Mouse (Mus musculus) bone marrow macrophage, adult 2 months (primary cell): ENCODE results near the gene Cdk14. TPM values are rescaled to one million over a fixed set of nuclear protein-coding genes. Genes with fewer than 3 reads are reported as not detected.

Source experiments
- H3K27ac ChIP-seq: 2 replicates; pipeline ENCODE4 v1.5.1; 2012; ENCODE audit warnings: low read depth, low read length; ENCODE audit not compliant: insufficient read depth
- H3K4me1 ChIP-seq: 2 replicates; pipeline ENCODE4 v1.6.1; 2012; ENCODE audit warnings: low read length; ENCODE audit not compliant: control insufficient read depth, insufficient read depth
- H3K4me3 ChIP-seq: 2 replicates; pipeline ENCODE4 v1.5.1; 2012; ENCODE audit warnings: mild to moderate bottlenecking, low read length, moderate library complexity; ENCODE audit not compliant: insufficient read depth
- CTCF ChIP-seq: IDR thresholded peaks from 2 replicates; pipeline ENCODE4 v1.5.1; 2012; ENCODE audit warnings: low read depth, mild to moderate bottlenecking, low read length, moderate library complexity
- POLR2A ChIP-seq: IDR thresholded peaks from 2 replicates; pipeline ENCODE4 v1.6.1; 2012; ENCODE audit warnings: mild to moderate bottlenecking, low read depth, low read length, borderline replicate concordance
- polyA plus RNA-seq: library from polyadenylated mRNA; stranded (reverse); fragments of >200 nt; gene quantifications from 2 replicates; pipeline ENCODE4 v1.2.4, GENCODE M21; 2012; ENCODE audit not compliant: missing spikeins, insufficient read depth, insufficient read length

Gene Cdk14
- polyA plus RNA-seq, 1 experiment = 43.6 TPM

- Histone ChIP-seq H3K27ac (no peak overlapping the region), H3K4me3 (no peak overlapping the region), H3K4me1 (no peaks in the 10 kb centered on the region)
- TF ChIP-seq CTCF (no peak), POLR2A (no peak)
These were observed 295.5 kb downstream of the Cdk14 start for GRCm38 (mm10) chr5:5124645-5125044.

DNA sequence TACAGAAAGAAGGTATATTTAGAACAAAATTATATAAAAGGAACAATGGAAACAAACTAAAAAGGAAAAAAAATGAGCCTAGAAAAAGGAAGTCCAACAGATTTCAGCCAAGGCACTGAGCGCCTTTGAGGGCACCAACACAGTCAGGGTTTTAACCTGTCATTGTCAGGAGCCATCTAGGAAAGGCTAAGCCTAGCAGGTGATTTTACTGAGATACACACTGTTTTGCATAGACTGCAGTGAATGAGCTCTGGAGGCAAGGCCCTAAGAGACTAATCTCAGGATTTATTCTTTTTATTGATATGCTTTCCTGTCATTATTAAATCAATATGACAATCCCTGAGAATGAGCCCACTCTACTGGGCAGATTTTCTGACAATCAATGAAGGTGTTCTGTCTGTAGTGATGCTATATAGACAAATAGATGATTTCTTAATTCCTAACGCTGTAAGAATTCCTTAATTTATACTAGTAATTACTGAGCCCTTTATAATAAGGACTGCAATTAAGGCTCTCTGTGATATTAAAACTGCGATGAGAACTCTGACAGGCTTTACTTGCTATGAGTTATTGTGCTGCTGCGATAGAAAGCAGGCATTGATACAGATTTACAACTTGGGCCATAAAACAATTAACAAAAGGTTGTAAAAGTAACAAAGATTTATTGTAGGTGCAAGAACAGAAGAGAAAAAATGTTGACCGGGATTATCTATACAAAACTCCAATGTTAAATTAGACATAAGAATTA is 303.2 kb downstream of the Cdk14 start:
- no peak overlapping the region for H3K27ac ChIP-seq
- peaks cover 12% of the 10 kb centered on the region for H3K4me1 ChIP-seq
- no peak overlapping the region for H3K4me3 ChIP-seq
- TF ChIP-seq CTCF (no peak), POLR2A (no peak)

DNA sequence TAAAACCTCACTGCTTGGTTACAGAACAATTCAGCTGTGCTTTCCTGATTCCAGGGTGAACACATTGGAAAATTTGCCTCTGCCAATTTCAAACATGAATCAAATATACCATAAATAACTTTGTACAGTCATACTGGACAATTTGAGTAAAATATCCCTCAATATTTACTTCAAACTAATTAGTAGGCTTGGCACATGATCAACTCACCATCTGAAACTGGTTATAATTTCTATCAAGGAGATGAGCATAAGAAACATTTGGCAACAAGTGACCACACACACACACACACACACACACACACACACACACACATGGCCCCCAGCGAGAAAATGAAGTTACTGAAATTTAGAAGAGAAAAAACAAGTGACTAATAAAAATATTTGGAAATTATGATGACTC is 304.6 kb downstream of the Cdk14 start:
- H3K27ac ChIP-seq = no peak overlapping the region
- no peak overlapping the region for H3K4me3 ChIP-seq
- peaks cover 12% of the 10 kb centered on the region for H3K4me1 ChIP-seq
- TF ChIP-seq CTCF (no peak), POLR2A (no peak)

- H3K27ac ChIP-seq = no peak overlapping the region
- peaks cover 10% of the 10 kb centered on the region for H3K4me1 ChIP-seq
- TF ChIP-seq CTCF (no peak), POLR2A (no peak)
- no peak overlapping the region for H3K4me3 ChIP-seq
These were observed 310.5 kb downstream of the Cdk14 start for GRCm38 (mm10) chr5:5109621-5110020.

DNA sequence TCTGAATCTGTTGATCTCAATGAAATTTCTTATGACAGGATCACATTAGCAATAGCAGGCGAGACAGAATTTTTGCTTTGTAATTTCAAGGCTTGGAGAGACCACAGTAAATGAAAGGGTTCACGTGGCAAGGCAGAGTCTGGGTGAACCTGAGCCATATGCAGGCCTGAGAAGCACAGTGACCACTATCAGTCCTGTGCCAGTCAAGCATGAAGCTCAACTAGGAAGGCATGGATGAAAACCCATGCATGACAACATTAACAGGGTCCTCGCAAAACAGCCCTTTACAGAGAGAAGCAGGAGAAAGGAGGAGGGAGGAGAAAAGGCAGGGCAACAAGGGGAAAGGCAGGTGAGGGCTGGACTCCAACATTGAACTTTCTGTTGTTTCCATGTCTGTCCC is 311.1 kb downstream of the Cdk14 start:
- Histone ChIP-seq H3K27ac (no peak overlapping the region), H3K4me3 (no peak overlapping the region), H3K4me1 (peaks cover 6% of the 10 kb centered on the region)
- TF ChIP-seq POLR2A (no peak), CTCF (no peak)

- H3K4me1 ChIP-seq = no peaks in the 10 kb centered on the region
- no peak overlapping the region for H3K27ac ChIP-seq
- no peak for TF ChIP-seq POLR2A
- no peak for TF ChIP-seq CTCF
- no peak overlapping the region for H3K4me3 ChIP-seq
These were observed 323.7 kb downstream of the Cdk14 start for GRCm38 (mm10) chr5:5096248-5096915.

DNA sequence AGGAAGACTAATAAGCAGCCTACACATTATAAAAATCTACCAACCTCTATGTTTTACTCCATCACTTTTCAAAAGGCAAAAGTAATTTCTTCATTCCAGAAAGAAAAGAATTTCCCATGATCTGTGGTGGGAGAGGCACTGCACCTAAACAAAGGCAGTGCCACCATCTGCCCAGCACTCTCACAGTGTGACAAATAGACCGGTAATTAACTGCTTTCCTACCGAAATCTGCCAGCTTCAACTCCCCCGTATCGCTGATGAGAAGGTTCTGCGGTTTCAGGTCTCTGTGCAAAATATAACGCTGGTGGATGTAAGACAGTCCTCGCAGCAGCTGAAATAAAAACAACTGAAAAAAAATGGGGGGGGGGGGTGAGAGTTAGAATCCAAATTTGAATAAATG is 327.4 kb downstream of the Cdk14 start:
- Histone ChIP-seq H3K4me1 (no peaks in the 10 kb centered on the region), H3K4me3 (no peak overlapping the region), H3K27ac (no peak overlapping the region)
- TF ChIP-seq POLR2A = no peak
- TF ChIP-seq CTCF = no peak

DNA sequence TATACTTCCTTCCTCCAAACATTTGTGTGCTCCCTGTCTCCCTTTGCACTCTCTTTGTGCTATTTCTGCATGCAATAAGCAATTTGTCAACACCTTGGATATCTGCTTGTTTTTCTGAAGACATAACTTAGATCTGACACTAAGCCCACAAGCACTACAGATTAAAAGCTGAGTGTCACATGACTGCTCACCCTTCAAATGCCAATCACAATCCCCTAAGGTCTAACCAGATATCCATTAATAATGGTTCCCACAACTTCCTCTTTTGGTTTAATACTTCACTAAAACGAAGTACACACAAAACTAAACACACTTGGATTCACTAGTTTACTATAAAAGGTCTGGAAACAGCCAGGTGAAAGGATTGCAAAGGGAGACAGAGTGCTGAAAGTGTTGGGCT is 348.6 kb downstream of the Cdk14 start:
- no peak for TF ChIP-seq CTCF
- no peak for TF ChIP-seq POLR2A
- peaks cover 5% of the 10 kb centered on the region; the same call in 1 of the 2 replicates for H3K4me1 ChIP-seq

GRCm38 (mm10) chr5:5064686-5065085 is 355.4 kb downstream of the Cdk14 start:
- H3K4me1 ChIP-seq = no peaks in the 10 kb centered on the region
- H3K4me3 ChIP-seq = no peak overlapping the region
- H3K27ac ChIP-seq = no peak overlapping the region
- TF ChIP-seq POLR2A = no peak
- TF ChIP-seq CTCF = no peak

More for the DNA sequence above, 348.6 kb downstream of the Cdk14 start:
- no peak overlapping the region for H3K4me3 ChIP-seq
- H3K27ac ChIP-seq = no peak overlapping the region
